Mouse (Mus musculus): ENCODE data around the gene Rps12-ps3. TPM values are rescaled to one million over a fixed set of nuclear protein-coding genes. Genes with fewer than 3 reads are reported as not detected.

The Rps12-ps3 gene
- 3.3 and 13.3 TPM in 2 replicates for polyA plus RNA-seq (2015; fragmentation: Nextera tagmentation; extraction: Ambion mirVana)

DNA sequence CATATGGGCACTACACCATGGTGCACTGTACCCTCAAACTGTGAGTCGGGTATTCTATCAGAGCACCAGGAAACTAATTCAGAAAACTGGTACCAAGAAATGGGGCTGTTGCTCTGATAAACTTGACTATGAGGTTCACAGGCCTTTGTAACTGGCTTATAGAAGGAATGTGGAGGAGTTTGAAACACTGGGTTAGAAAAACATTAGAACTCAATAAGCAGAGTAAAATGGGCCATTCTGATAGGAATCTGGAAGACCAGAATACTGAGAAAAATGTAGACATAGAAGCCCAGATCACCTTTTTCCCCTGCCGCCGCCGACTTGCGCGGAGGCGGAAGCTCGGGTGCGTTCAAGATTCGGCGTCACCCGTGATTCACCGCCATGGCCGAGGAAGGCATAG, at the start of gene Rps12-ps3:
Gene Rps12-ps3, plus strand, starts transcription at position 301 of the 400 bp plus-strand sequence.

DNA sequence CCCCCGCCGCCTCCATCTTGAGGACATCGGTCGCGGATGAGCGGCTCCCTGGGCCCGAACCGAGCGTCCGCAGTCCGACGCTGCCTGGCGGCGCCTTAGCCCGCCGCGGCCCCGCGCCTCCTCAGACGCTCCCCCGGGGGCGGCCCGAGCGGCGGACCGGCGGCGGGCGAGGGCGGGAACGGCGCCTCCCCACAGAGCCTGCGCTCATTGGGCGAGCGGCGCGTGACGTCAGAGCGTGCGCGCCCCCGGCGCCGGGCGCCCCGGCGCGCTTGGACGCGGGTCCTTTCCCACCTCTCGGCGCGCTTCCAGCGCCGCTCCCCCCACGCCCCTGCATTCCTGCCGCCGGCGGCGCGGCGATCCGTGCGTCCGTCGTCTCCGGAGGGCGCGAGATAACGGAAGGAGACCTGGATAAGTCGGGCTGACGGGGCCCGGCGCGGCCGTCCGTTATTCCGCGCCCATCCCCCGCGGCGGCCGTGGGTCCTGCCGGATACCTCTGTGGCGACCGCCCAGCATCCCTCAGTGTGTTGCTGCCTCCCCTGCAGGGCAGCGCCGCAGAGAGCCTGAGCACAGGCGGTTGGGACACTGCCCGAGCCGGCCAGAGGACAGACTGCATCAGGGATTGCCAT, 23.7 kb downstream of the Rps12-ps3 start, which contains the start of gene Pdzd8:
Gene Pdzd8, minus strand, starts transcription at position 123 of the 626 bp plus-strand sequence.

Other genes with a start within 250 kb of the Rps12-ps3 start
- 43.5 and 50.6 TPM in 2 replicates for gene Shtn1, start 246.2 kb upstream of the Rps12-ps3 start, polyA plus RNA-seq (2015; fragmentation: Nextera tagmentation; extraction: Ambion mirVana)
- gene Vax1, start 152.2 kb upstream of the Rps12-ps3 start, polyA plus RNA-seq (2015; fragmentation: Nextera tagmentation; extraction: Ambion mirVana): not detected in 2 replicates
- 0.28 TPM in 1 of 2 replicates, not detected in the other for gene Kcnk18, start 103.1 kb upstream of the Rps12-ps3 start, polyA plus RNA-seq (2015; fragmentation: Nextera tagmentation; extraction: Ambion mirVana)
- 5.9 and 6.0 TPM in 2 replicates for gene Slc18a2, start 61.4 kb upstream of the Rps12-ps3 start, polyA plus RNA-seq (2015; fragmentation: Nextera tagmentation; extraction: Ambion mirVana)
- gene Pdzd8, start 23.5 kb downstream of the Rps12-ps3 start, polyA plus RNA-seq (2015; fragmentation: Nextera tagmentation; extraction: Ambion mirVana): 13.6 and 14.5 TPM in 2 replicates
- gene Emx2, start 136.1 kb downstream of the Rps12-ps3 start, polyA plus RNA-seq (2015; fragmentation: Nextera tagmentation; extraction: Ambion mirVana): not detected in 2 replicates